Mouse (Mus musculus) G1E (cell line): ENCODE measurements around the gene N4bp2l2. TPM values are rescaled to one million over a fixed set of nuclear protein-coding genes. Genes with fewer than 3 reads are reported as not detected.
"Not testable (repeated sequence)": the region's sequence is repeated elsewhere in the genome, so short reads cannot be mapped to it uniquely, and the experiment has no call there.

Experiments
- ATAC-seq: 2 replicates; pipeline ENCODE4 v1.8.0; 2016; ENCODE audit warnings: mild to moderate bottlenecking; ENCODE audit not compliant: insufficient number of reproducible peaks, poor library complexity, low FRiP score, severe bottlenecking; ENCODE audit errors: extremely low read depth
- DNase-seq: peaks from one replicate; pipeline ENCODE4 v3.0.0; 2012; ENCODE audit warnings: low spot score
- H3K27me3 ChIP-seq: 2 replicates; pipeline ENCODE4 v1.6.1; 2012; ENCODE audit warnings: mild to moderate bottlenecking, low read length, inconsistent platforms; ENCODE audit not compliant: insufficient read depth
- H3K36me3 ChIP-seq: replicated peaks from 2 replicates; pipeline ENCODE3; 2012; ENCODE audit warnings: mild to moderate bottlenecking, inconsistent platforms
- H3K4me1 ChIP-seq: 2 replicates; pipeline ENCODE4 v1.6.1; 2012; ENCODE audit warnings: low read depth, low read length, inconsistent platforms, mixed read lengths; ENCODE audit not compliant: insufficient read depth
- H3K4me3 ChIP-seq: 2 replicates; pipeline ENCODE4 v1.5.1; 2012; ENCODE audit warnings: low read depth, mild to moderate bottlenecking, inconsistent platforms, low read length, moderate library complexity, mixed read lengths
- H3K9me3 ChIP-seq: replicated peaks from 2 replicates; pipeline ENCODE4 v1.6.1; 2012; ENCODE audit warnings: inconsistent platforms
- CTCF ChIP-seq: IDR thresholded peaks from 2 replicates; pipeline ENCODE4 v1.5.1; 2012; ENCODE audit warnings: low read depth, low read length, inconsistent platforms, mixed read lengths
- GATA1 ChIP-seq: IDR thresholded peaks from 2 replicates; pipeline ENCODE4 v1.6.1; 2012; ENCODE audit warnings: borderline replicate concordance, low read length, inconsistent platforms, mixed read lengths
- GATA2 ChIP-seq: IDR thresholded peaks from 2 replicates; pipeline ENCODE4 v1.6.1; 2012; ENCODE audit warnings: low read depth, low read length, inconsistent platforms, borderline replicate concordance
- POLR2AphosphoS5 ChIP-seq: IDR thresholded peaks from 2 replicates; pipeline ENCODE4 v1.6.1; 2012; ENCODE audit warnings: low read depth, low read length, inconsistent platforms; ENCODE audit not compliant: insufficient replicate concordance
- TAL1 ChIP-seq: conservative IDR thresholded peaks from 2 replicates; pipeline ENCODE4 v1.6.1; 2012; ENCODE audit warnings: low read depth, low read length, inconsistent platforms, mixed read lengths
- polyA plus RNA-seq: library from polyadenylated mRNA; stranded (reverse); fragments of >175 nt; gene quantifications from 2 replicates; pipeline ENCODE4 v1.2.3, GENCODE M21; 2012
- total RNA-seq, 2 experiments: library from RNA; stranded (forward) in 1 of 2; stranded (reverse) in 1 of 2; fragments of 200-1000 nt in 1 of 2; fragments of >200 nt in 1 of 2; fragmentation: Nextera tagmentation in 1 of 2; gene quantifications; 2 replicates each; pipeline ENCODE4 v1.2.3; 2014 to 2017

N4bp2l2 gene
- total and polyA plus RNA-seq, 3 experiments: 38.3 to 159 (median 98.3) TPM

GRCm38 (mm10) chr5:150690685-150691084 is 24.7 kb upstream of the N4bp2l2 start:
- no peak for DNase-seq
- TF ChIP-seq GATA2 (no peak), CTCF (no peak), TAL1 (no peak), GATA1 (no peak), POLR2AphosphoS5 (no peak)
- H3K9me3 ChIP-seq: no peaks in the 10 kb centered on the region
- no peaks in the 10 kb centered on the region for H3K27me3 ChIP-seq
- no peak overlapping the region for H3K4me3 ChIP-seq
- peak; percentile 15; the same call in 1 of the 2 replicates for ATAC-seq
- peaks cover 12% of the 10 kb centered on the region for H3K4me1 ChIP-seq
- H3K36me3 ChIP-seq: peaks cover 5% of the 10 kb centered on the region

GRCm38 (mm10) chr5:150682862-150683261 is 16.9 kb upstream of the N4bp2l2 start:
- not testable (repeated sequence) for H3K4me3 ChIP-seq, H3K9me3 ChIP-seq, DNase-seq, ATAC-seq, H3K27me3 ChIP-seq
- Histone ChIP-seq H3K4me1 (peaks cover 24% of the 10 kb centered on the region), H3K36me3 (peaks cover 16% of the 10 kb centered on the region)

DNA sequence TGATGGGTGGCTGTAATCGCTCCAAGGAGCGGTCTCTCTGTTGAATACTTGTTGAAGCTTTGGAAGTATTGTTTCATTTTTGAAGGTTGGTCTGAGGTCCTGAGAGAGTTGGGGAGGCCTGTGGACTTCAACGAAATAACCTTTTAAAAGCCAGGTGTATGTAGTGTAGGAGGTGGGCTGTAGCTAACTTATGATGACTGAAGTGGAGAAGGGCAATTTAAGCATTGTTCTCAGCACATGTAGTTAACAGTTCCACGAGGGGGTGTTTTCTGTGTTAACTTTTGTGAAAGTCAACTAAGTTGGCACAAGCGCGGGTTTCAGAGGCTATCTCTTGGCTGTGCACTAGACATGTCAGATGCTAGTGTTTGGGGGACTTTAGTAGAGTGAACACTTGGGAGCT is 8.9 kb upstream of the N4bp2l2 start:
- ATAC-seq: no peak
- peaks cover 21% of the 10 kb centered on the region for H3K4me1 ChIP-seq
- H3K36me3 ChIP-seq: peaks cover 14% of the 10 kb centered on the region
- TF ChIP-seq TAL1: no peak
- TF ChIP-seq GATA2: no peak
- TF ChIP-seq CTCF: no peak
- no peak for TF ChIP-seq GATA1
- TF ChIP-seq POLR2AphosphoS5: no peak
- H3K9me3 ChIP-seq: no peaks in the 10 kb centered on the region
- H3K27me3 ChIP-seq: no peaks in the 10 kb centered on the region
- peak overlapping the region; percentile 90; the same call in 1 of the 2 replicates for H3K4me3 ChIP-seq
- DNase-seq: no peak

DNA sequence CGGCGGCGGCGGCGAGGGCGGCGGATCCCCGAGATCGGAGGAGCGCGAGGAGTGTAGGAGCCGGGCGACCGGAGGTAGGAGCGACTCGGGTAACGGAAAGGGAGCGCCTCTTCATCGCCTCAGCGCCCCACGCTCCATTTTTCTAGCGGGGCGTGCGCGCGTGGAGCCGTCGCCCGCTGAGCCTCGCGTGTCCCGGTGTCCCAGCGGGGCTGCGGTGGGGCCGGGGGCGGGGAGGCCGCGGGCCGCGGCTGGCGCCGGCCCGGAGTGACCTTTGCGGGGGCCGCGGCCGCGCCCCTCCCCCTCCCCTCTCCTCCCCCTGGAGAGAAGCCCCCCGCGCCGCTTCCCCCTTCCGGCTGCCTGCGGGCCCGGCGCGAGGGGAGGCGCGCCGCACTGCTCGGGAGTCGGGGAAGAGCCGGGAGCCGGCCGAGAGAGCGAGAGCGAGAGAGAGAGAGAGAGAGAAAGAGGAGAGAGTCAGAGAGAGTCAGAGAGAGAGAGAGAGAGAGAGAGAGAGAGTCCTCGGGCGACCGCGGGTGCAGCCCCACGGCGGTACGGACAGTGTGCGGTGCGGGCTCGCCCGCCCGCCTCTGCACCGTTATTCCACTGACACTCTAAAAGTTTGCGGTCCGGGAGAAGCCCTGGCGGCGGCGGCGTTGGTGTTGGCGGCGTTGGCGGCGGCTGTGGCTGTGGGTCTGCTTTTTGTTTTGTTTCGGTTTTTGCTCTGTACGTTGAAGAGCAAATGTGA is 8.1 kb upstream of the N4bp2l2 start:
- Histone ChIP-seq H3K4me1 (peaks cover 15% of the 10 kb centered on the region), H3K36me3 (peaks cover 8% of the 10 kb centered on the region), H3K4me3 (peak overlapping the region; percentile 90), H3K27me3 (no peaks in the 10 kb centered on the region), H3K9me3 (no peaks in the 10 kb centered on the region)
- TF ChIP-seq TAL1 (no peak), CTCF (no peak), POLR2AphosphoS5 (no peak), GATA1 (no peak), GATA2 (no peak)
- ATAC-seq: no peak
- peak; percentile 27 for DNase-seq

DNA sequence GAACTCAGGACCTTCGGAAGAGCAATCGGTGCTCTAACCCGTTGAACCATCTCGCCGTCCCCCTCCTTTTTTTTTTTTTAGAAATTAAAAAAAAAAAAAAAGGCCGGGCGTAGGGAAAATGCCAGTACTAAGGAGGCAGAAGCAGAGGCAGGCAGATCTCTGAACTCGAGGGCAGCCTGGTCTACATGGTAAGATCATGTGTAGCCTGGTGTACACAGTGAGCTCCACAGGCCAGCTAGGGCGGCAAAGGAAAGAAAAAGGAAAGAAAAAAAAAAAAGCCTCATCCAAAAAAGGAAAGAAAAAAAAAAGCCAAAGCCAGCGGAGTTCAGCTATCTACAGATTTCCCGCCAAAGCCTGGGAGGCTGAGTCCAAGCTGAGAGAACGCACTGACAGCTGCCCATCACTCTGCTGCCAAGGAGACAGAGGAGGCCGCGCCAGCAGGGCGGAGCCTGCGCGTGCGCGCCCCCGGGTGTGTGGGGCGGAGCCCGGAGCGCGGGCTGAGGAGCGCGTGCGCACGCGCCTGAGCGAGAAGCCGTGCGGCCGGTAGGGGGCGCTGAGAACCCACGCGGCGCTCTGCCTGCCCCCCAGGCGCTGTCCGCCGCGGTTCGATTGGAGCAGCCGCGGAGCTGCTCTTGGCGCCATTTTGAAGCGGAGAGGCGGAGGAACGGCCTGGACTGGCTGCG is 7.3 kb upstream of the N4bp2l2 start, which contains the start of gene Pds5b:
Gene Pds5b (plus strand): TSS at position 587 of the 683 bp plus-strand sequence.
- DNase-seq: peak; percentile 90
- peak within 1 kb of the TSS; percentile 90 for H3K4me3 ChIP-seq
- TF ChIP-seq TAL1 (no peak), POLR2AphosphoS5 (no peak), CTCF (peak; percentile 60)
- peaks cover 15% of the 10 kb centered on the region for H3K4me1 ChIP-seq
- ATAC-seq: peak; percentile 94
- H3K36me3 ChIP-seq: peaks cover 5% of the 10 kb centered on the region
- H3K27me3 ChIP-seq: 0 out of 2 replicates have a peak, but pooled peaks cover 2% of the 10 kb centered on the region
- no peaks in the 10 kb centered on the region for H3K9me3 ChIP-seq

DNA sequence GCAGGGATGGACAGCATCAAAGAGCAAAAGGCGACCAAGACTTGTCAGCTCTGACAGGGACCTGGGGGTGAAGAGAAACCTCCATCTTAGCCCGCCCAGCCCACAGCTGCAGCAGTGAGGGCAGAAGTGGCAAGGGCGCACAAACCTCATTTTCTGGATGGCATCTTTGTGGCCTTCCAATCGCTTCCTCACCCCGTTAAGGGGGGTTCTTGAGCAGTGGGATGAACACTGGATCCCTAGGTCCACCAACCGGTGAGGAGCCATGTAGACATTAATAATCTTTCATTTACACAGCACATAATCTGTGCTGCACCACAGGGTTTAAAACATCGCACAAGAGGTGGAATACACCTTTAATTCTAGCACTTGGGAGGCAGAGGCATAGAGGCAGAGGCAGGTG is 6.4 kb upstream of the N4bp2l2 start:
- H3K9me3 ChIP-seq: no peaks in the 10 kb centered on the region
- peaks cover 15% of the 10 kb centered on the region for H3K4me1 ChIP-seq
- TF ChIP-seq POLR2AphosphoS5: no peak
- no peak for TF ChIP-seq GATA2
- no peak for TF ChIP-seq GATA1
- no peak for ATAC-seq
- no peak for DNase-seq
- H3K4me3 ChIP-seq: no peak overlapping the region
- 0 out of 2 replicates have a peak, but pooled peaks cover 2% of the 10 kb centered on the region for H3K27me3 ChIP-seq
- peaks cover 2% of the 10 kb centered on the region for H3K36me3 ChIP-seq
